Mouse (Mus musculus) midbrain, embryonic 10.5 days (tissue): ENCODE results near the gene Lrrc4c. TPM values are rescaled to one million over a fixed set of nuclear protein-coding genes. Genes with fewer than 3 reads are reported as not detected.

ENCODE experiments used
- DNase-seq: peaks from one replicate; pipeline ENCODE4 v3.0.0-alpha.2; 2017; ENCODE audit warnings: low spot score
- H3K27ac ChIP-seq: fragments of 300-500 bp; sonication (generic); replicated peaks from 2 replicates; pipeline ENCODE4 v1.5.1; 2016; ENCODE audit warnings: mild to moderate bottlenecking
- H3K27me3 ChIP-seq: fragments of 300-500 bp; sonication (generic); 2 replicates; pipeline ENCODE4 v1.6.1; 2016; ENCODE audit warnings: low read depth, mild to moderate bottlenecking; ENCODE audit not compliant: poor library complexity, severe bottlenecking
- H3K36me3 ChIP-seq: fragments of 300-500 bp; sonication (generic); 2 replicates; pipeline ENCODE4 v1.6.1; 2016; ENCODE audit warnings: mild to moderate bottlenecking, moderate library complexity
- H3K4me1 ChIP-seq: fragments of 300-500 bp; sonication (generic); 2 replicates; pipeline ENCODE4 v1.6.1; 2016
- H3K4me3 ChIP-seq: fragments of 300-500 bp; sonication (generic); 2 replicates; pipeline ENCODE4 v1.5.1; 2016; ENCODE audit warnings: mild to moderate bottlenecking, moderate library complexity
- H3K9me3 ChIP-seq: fragments of 300-500 bp; sonication (generic); replicated peaks from 2 replicates; pipeline ENCODE4 v1.6.1; 2016; ENCODE audit warnings: mild to moderate bottlenecking
- WGBS: fragments of 180-500 bp; shearing (Covaris S2); methylation state at CpG from one replicate; pipeline ENCODE4 v1.1.7; 2016; 5-methylcytosine and 5-hydroxymethylcytosine counted together
- polyA plus RNA-seq: library from polyadenylated mRNA; unstranded; fragments of >200 nt; fragmentation: Nextera tagmentation; extraction: Ambion mirVana; gene quantifications from 2 replicates; pipeline ENCODE4 v1.2.1, GENCODE M21; 2016

Lrrc4c gene
- polyA plus RNA-seq, 1 experiment from 2014 or later = 1.0 TPM

DNA sequence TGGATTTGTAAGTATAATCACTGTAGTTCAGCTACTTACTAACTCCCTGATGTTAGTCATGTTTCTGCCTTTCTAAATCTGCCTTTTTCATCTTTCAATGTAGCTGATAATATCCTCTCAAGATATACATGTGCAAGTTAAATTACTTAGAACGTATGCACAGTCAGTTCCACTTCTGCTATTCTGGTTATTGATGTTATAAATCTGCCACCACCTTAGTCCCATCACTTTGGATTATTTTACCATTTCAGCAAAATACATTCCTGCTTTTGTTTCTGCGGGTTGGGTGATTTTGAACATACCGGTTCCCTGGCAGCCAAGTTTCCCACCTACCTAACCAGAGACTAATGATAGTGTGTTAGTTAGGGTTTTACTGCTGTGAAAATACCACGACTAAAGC is 860.4 kb downstream of the Lrrc4c start:
- H3K27me3 ChIP-seq = no peaks in the 10 kb centered on the region
- no peak for DNase-seq
- H3K9me3 ChIP-seq = no peaks in the 10 kb centered on the region
- H3K27ac ChIP-seq = no peak overlapping the region
- H3K36me3 ChIP-seq = no peaks in the 10 kb centered on the region
- no peaks in the 10 kb centered on the region for H3K4me1 ChIP-seq
- 95% methylated on average over 4 of the region's 4 CpGs for WGBS
- no peak overlapping the region for H3K4me3 ChIP-seq

- DNase-seq = no peak
- Histone ChIP-seq H3K4me3 (no peak overlapping the region), H3K9me3 (no peaks in the 10 kb centered on the region), H3K36me3 (no peaks in the 10 kb centered on the region), H3K27ac (peak overlapping the region; percentile 63; the same call in 1 of the 2 replicates), H3K4me1 (peaks cover 16% of the 10 kb centered on the region), H3K27me3 (no peaks in the 10 kb centered on the region)
- 66% methylated on average over 4 of the region's 4 CpGs for WGBS
Observed at GRCm38 (mm10) chr2:97196968-97197606, 879.1 kb downstream of the Lrrc4c start.

DNA sequence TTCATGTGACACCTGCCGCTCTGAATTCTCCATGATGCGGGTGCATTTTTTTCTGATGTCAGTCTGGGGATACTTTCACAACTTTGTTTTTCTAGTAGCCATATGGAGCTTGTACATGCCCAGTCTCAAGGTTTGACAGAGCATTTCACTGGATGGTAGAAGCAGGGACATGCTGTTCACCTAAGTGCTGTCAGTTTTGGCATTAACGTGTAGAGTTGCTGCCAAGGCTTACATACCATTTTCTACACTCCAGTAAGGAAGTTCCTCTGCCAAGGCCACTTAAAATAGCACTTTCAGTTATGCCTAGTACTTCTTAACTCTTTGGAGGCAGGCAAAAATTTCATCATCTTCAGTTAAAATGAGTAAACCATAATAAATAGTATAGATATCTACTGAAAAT is 915.0 kb downstream of the Lrrc4c start:
- WGBS = 92% methylated on average over 3 of the region's 3 CpGs
- H3K27me3 ChIP-seq = no peaks in the 10 kb centered on the region
- H3K36me3 ChIP-seq = no peaks in the 10 kb centered on the region
- DNase-seq = no peak
- no peaks in the 10 kb centered on the region for H3K4me1 ChIP-seq
- H3K4me3 ChIP-seq = no peak overlapping the region
- H3K27ac ChIP-seq = no peak overlapping the region
- no peaks in the 10 kb centered on the region for H3K9me3 ChIP-seq

GRCm38 (mm10) chr2:97234074-97234473 is 916.1 kb downstream of the Lrrc4c start:
- DNase-seq = no peak
- H3K4me3 ChIP-seq = no peak overlapping the region
- 88% methylated on average over 1 of the region's 1 CpGs for WGBS
- no peaks in the 10 kb centered on the region for H3K9me3 ChIP-seq
- H3K27me3 ChIP-seq = no peaks in the 10 kb centered on the region
- H3K36me3 ChIP-seq = no peaks in the 10 kb centered on the region
- H3K4me1 ChIP-seq = no peaks in the 10 kb centered on the region
- H3K27ac ChIP-seq = no peak overlapping the region

GRCm38 (mm10) chr2:97274651-97275050 is 956.7 kb downstream of the Lrrc4c start:
- Histone ChIP-seq H3K36me3 (no peaks in the 10 kb centered on the region), H3K4me3 (no peak overlapping the region), H3K4me1 (no peaks in the 10 kb centered on the region), H3K27ac (no peak overlapping the region), H3K27me3 (no peaks in the 10 kb centered on the region), H3K9me3 (no peaks in the 10 kb centered on the region)
- 69% methylated on average over 2 of the region's 2 CpGs for WGBS
- DNase-seq = no peak

DNA sequence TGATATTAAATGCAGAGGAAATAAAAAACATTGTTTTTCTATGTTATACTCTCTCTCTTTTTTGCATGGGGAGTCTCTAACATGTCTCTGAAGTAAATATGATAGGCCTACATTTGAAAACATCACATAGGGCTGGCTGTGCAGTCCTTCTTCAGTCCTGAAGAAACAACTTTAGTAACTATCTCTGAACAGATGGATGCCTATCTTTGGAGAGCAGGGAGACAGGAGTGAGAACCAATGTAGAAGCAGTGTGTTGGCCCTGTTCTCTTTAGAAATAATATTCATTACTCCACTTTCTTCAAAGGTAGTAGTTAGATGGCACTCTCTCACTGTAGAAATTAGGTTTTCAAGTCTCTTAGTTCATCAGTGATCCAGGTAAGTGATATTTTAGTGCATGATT is 967.0 kb downstream of the Lrrc4c start:
- no peak overlapping the region for H3K27ac ChIP-seq
- no peaks in the 10 kb centered on the region for H3K27me3 ChIP-seq
- no peaks in the 10 kb centered on the region for H3K4me1 ChIP-seq
- DNase-seq = no peak
- no peak overlapping the region for H3K4me3 ChIP-seq
- no peaks in the 10 kb centered on the region for H3K9me3 ChIP-seq
- H3K36me3 ChIP-seq = no peaks in the 10 kb centered on the region

GRCm38 (mm10) chr2:97294216-97294615 is 976.2 kb downstream of the Lrrc4c start:
- Histone ChIP-seq H3K4me1 (no peaks in the 10 kb centered on the region), H3K27me3 (no peaks in the 10 kb centered on the region), H3K4me3 (no peak overlapping the region), H3K27ac (no peak overlapping the region), H3K36me3 (no peaks in the 10 kb centered on the region), H3K9me3 (no peaks in the 10 kb centered on the region)
- no peak for DNase-seq
- WGBS = 93% methylated on average over 3 of the region's 3 CpGs

DNA sequence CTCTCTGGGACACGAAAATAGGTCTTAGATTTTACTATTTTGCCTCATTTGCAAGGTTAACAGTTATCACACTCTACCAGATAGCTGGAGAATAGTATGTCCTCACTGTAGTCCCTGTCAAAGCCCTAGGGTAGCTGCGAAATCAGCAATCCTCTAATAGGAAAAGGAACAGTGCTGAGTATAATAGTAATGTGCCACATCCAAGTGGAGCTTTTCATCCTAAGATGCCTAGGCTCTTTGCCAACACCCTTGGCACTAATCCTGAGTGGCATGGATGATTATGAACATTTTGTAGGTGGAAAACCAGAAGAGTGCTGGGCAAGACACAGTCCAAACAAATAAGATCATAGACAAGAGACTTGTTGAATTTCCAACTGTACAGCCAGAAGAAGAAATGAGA is 981.7 kb downstream of the Lrrc4c start:
- Histone ChIP-seq H3K27me3 (no peaks in the 10 kb centered on the region), H3K4me1 (no peaks in the 10 kb centered on the region), H3K27ac (no peak overlapping the region), H3K4me3 (no peak overlapping the region), H3K36me3 (no peaks in the 10 kb centered on the region), H3K9me3 (no peaks in the 10 kb centered on the region)
- WGBS = 88% methylated on average over 2 of the region's 2 CpGs
- DNase-seq = no peak

DNA sequence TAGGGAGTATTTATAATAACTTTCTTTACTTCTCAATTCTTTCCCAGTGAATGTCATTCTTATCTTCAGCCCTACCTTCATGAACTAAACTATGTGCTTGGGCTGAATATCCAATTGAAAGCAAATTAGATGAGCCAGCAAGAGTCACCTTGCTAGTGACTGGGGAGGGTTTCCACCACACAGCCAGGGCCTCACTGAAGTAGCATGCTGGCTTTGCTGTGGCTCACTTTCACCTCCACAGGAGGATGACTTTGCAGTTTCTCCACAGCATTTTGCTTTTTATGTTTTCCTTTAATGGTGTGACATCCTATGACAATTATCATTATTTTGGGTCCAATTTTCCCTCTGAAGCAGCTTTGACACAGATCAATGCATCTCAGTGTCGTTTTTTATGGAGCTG is 1000.0 kb downstream of the Lrrc4c start:
- Histone ChIP-seq H3K36me3 (no peaks in the 10 kb centered on the region), H3K4me3 (no peak overlapping the region), H3K4me1 (no peaks in the 10 kb centered on the region), H3K27ac (no peak overlapping the region), H3K9me3 (no peaks in the 10 kb centered on the region), H3K27me3 (no peaks in the 10 kb centered on the region)
- 87% methylated on average over 1 of the region's 1 CpGs for WGBS
- DNase-seq = no peak

GRCm38 (mm10) chr2:97318536-97318935 is 1000.6 kb downstream of the Lrrc4c start:
- H3K36me3 ChIP-seq = no peaks in the 10 kb centered on the region
- WGBS = 85% methylated on average over 1 of the region's 1 CpGs
- DNase-seq = no peak
- H3K4me1 ChIP-seq = no peaks in the 10 kb centered on the region
- H3K4me3 ChIP-seq = no peak overlapping the region
- no peaks in the 10 kb centered on the region for H3K27me3 ChIP-seq
- no peak overlapping the region for H3K27ac ChIP-seq
- H3K9me3 ChIP-seq = no peaks in the 10 kb centered on the region

DNA sequence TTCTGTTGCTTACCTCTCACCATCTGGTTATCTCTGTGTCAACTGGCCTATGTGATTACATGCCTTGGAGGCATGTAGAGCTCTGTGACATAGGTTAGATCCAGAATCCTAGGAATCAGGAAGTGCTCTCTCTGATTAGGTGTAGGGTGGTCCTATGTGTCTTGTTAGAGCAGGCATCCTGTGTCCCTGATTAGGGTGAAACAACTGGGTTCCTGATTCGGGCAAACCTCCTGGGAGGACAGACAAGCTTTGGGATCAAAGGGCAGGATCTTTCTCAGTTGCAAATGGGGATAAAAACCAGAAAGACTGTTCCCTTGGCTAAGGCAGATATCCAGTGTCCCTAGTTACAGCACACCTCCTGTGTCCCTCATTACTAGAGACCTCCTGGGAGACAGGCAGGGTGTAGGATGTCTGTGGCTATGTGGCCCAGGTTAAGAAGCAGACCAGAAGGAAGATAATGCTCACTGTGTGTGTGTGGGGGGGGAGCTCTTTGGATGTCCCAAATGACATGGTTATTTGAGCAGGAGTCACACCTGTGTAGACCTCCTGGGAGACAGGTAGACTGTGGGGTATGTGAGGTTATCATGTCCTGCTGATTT is 1014.2 kb downstream of the Lrrc4c start:
- H3K27ac ChIP-seq = no peak overlapping the region
- WGBS = 68% methylated on average over 1 of the region's 1 CpGs
- no peaks in the 10 kb centered on the region for H3K4me1 ChIP-seq
- H3K4me3 ChIP-seq = no peak overlapping the region
- no peaks in the 10 kb centered on the region for H3K36me3 ChIP-seq
- H3K27me3 ChIP-seq = no peaks in the 10 kb centered on the region
- DNase-seq = no peak
- no peaks in the 10 kb centered on the region for H3K9me3 ChIP-seq

DNA sequence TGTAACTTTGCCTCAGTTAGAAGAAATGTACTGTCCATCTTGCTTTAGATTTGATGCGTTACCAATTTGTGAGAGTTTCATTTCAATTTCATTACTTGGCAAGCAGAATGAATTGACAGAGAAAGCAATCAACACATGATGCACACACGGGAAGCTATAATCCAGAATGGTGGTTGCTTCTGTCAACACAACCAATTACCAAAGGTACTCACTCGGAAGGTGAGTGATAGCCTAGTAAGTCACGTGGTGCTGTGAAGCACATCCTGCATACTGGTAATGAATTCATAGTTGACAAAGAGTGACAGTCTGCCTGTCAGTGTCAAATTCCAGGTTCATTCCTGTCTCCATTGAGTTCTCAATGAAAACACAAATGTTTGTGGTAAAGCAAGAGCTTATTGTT is 1021.7 kb downstream of the Lrrc4c start:
- Histone ChIP-seq H3K27ac (no peak overlapping the region), H3K27me3 (no peaks in the 10 kb centered on the region), H3K4me1 (no peaks in the 10 kb centered on the region), H3K9me3 (no peaks in the 10 kb centered on the region), H3K4me3 (no peak overlapping the region), H3K36me3 (no peaks in the 10 kb centered on the region)
- DNase-seq = no peak
- WGBS = 89% methylated on average over 4 of the region's 4 CpGs

GRCm38 (mm10) chr2:97361235-97361634 is 1043.3 kb downstream of the Lrrc4c start:
- Histone ChIP-seq H3K4me1 (no peaks in the 10 kb centered on the region), H3K27ac (no peak overlapping the region), H3K4me3 (no peak overlapping the region), H3K9me3 (no peaks in the 10 kb centered on the region), H3K36me3 (no peaks in the 10 kb centered on the region), H3K27me3 (no peaks in the 10 kb centered on the region)
- 87% methylated on average over 2 of the region's 2 CpGs for WGBS
- no peak for DNase-seq
